Mouse (Mus musculus) thymus, adult 18-20 months (tissue): ENCODE measurements around the gene Timm50.

Experiments
- DNase-seq, 2 experiments: peaks; one replicate each; pipeline ENCODE4 v3.0.0; 2022; ENCODE audit warnings: mixed read lengths in 2 of 2

Timm50 gene

GRCm38 (mm10) chr7:28325293-28325692, 13.4 kb upstream of the Timm50 start:
- no peak for DNase-seq

DNA sequence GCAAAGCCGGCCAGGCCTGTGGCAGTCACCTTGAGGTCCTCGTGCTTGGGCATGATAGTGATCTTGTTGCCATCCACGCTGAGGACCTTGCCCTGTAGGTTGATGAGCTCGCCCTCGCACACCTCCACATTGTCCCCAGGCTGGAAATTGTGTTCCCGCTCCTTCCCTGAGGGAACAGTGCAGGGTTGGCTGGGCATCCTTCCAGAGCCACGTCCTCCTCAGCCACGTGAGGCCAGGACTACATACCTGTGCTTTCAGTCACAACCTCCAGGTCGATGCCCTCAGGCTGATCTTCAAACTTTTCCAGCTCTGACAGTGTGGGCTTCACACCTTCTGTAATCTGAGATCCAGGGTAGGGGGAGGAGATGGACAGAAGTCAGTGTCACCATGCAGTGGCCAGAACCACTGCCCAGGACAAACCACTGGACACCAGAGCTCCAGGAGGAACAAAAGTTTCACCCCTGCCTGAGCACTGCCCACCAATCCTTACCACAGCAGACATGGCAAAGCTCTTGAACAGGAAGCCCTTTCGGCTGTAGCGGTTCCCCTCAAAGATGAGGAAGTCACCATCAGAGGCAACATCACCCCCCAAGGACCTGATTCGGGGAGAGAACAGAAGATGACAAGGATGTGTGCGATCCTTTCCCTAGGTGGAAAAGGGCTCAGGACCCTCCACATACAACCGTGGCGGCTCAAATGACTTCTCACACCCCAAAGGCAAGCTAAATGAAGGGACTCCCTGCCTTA, 10.3 kb upstream of the Timm50 start:
- DNase-seq: no peak

- no peak for DNase-seq
Measured at GRCm38 (mm10) chr7:28318714-28319113, 6.8 kb upstream of the Timm50 start.

DNA sequence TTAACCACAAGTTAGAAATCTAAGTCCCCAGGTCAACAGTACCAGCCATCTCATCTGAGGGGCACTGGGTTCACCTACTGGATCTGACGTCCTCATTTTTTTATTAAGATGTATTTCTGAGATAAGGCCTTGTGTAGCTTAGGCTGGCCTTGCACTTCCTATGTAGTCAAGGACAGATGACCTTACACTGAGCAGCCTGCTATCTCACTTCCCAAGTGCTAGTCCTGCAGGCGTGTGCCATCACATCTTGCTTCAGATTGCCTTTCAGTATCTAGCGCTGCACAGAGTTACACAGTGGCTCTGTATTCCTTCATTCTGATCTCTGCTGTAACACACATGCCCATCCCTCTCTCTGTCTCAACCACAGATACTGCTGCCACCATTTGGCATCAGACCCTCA, 6.2 kb upstream of the Timm50 start:
- DNase-seq: no peak

DNA sequence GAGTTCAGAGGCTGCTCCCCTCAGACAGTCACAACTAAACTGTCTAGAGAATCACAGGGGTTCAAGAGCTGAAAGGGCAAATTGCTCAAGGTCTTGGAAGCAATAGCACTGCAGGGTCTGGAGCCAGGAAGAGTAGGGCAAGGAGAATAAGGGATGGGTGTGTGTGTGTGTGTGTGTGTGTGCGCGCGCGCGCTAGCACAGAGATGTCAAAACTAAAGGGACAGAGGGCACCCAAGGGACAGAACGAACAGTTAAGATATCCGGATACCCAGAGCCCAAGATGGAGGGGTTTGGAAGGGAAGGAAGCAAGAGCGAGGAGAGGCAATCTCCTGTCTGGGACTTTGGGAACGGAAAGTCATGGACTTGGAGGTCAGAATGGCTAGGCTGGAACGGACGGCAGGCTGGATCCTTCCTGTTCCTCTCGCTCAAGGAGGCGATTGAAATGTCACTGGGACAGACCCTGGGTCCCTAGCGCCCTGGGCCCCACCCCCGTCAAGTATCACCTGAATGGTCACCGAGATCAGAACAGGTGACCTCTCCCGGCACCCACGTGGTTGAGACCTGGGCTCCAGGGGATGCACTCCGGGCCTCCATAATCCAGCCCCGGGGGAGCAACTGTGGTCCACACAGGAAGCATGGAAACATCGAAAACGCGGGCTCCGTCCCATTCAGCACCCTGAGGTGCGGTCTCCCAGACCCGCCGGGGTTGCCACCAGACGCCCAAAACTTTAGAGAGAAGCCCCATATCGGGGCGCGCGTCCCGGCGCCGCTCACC, 534 bp downstream of the Timm50 start:
- DNase-seq: no peak

- no peak for DNase-seq
Measured at GRCm38 (mm10) chr7:28309737-28310136, 2.1 kb downstream of the Timm50 start.

- no peak for DNase-seq
Measured at GRCm38 (mm10) chr7:28306216-28306615, 5.7 kb downstream of the Timm50 start.

GRCm38 (mm10) chr7:28305641-28306040, 6.2 kb downstream of the Timm50 start:
- no peak for DNase-seq

DNA sequence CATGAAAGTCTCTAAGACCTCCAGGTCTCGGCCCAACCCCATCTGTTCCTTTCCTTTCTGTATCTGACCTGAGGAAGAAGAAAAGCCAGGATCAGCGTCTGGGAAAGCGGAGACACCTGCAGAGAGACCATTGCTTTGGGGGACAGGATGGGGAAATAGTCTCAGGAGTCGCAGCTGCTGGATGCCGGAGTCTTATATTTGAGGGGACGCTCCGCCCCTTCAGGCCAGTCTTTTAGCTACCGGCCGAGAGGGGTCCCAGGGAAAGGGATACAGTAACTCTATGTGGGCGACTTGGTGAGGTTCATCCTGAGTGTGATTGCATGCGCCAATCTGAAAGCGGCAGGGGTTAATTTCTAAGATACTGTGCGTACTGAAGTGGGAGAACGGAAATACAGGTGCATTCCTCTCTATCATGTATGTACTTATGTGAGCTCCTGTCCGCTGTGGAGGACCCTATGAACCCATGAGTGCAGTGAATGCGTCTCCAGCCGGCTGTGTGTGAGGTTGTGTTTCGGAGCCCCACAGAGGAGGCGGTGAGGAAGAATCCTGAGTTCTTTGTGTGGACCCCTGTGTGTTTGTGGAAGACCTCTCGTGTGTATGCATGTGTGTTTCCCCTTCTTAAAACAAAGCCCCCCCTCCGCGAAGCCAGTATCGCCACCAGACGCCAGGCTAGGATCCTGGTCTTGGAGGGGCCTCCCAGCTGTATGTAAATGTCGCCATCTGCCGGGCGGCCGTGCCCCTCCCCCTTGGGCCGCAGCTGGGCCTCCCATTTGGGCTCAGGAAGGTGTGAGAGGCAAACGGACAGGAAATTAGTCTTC, 10.0 kb downstream of the Timm50 start, which contains the start of gene Dll3:
Dll3 (minus strand) TSS at position 623 of the 818 bp plus-strand sequence.
- no peak for DNase-seq

DNA sequence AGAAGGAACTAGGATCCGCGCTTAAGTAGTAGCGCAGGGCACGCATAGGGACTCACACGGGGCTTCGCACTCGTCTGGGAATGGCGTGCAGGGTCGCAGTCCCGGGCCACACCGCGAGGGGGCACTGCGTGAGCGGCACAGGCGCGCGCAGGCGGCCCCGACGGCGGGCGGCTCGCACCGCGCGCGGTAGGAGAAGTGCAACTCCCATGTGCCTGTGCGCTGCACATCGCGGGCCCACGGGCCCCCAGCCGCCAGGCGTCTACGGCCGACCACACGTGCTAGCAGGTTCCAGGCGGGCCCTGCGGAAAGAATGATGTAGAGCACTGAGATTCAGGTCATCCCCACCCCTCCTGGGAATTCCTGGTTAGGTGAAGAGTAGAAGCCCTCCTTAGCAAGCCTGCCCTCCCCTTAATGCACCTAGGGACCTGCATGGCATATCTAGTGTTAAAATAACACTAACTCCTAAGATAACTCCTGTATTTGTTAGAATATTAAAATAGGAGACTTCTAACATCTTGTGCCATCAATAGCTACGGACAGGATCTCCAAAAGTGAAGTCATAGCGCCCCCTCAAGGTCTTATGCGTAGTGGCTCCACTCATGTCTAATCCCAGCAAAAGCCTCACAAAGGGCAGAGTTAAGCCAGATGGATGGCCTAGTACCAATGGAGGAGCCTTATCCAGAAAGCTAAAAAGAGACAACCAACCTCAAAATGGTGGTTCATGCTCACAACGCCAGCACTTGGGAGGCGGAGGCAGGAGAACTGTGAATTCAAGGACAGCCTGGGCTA, 12.8 kb downstream of the Timm50 start:
- DNase-seq: no peak

DNA sequence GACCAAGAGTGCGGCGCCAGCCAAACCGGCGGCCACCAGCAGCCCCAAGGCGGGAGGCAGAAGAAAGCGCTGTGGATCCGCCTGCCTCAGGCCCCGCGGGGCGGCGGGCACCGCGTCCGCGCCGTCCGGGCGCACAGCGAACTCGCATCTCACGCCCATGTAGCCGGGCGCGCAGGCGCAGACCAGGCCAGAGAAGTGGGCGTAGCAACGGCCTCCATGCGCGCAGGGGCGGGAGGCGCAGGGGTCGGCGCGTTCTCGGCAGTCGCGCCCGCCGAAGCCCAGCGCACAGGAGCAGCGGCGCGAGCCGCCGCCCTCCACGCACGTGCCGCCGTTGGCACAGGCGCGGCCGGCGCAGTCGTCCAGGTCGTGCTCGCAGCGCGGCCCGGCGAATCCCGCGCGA, 17.4 kb downstream of the Timm50 start:
- no peak for DNase-seq

- DNase-seq: no peak
Measured at GRCm38 (mm10) chr7:28290638-28291590, 21.0 kb downstream of the Timm50 start, which contains the start of gene Selenov. Selenov (minus strand) TSS chr7:28291186.

DNA sequence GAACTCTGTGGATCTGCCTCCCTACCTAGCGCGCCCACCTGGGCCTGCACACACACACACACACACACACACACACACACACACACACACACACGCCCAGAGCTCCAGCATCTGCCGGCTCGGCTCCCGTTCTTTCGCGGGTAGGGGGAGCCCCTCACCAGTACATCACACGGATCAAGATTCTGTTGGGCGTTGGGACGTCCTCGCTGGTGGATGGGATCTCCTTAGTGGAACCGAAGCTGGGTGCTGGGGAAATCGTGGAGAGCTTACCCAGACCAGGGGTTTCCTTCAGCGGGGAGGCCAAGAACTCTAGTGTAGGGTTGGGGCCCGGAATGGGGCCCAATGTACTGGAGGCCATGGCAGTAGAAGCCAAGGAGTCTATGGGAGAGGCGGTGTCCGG, 21.7 kb downstream of the Timm50 start:
- DNase-seq: no peak

- no peak for DNase-seq
Measured at GRCm38 (mm10) chr7:28280630-28281029, 31.2 kb downstream of the Timm50 start.

DNA sequence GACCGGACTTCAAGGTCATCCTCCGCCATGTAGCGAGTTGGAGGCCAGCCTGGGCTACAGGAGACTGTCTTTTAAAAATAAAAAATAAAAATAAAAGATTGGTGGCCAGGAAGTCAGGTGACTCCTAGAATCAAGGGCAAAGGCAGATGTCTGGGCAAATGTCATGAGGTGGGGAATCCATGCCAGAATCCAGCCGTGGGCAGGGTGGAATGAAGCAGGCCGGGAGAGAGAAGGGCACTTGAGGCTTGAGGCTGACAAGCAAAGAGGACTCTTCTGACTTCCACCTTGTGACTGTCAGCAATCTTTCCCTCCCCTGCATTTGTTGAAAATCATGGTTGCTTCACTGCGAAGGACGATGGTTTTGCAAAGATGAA, 33.6 kb downstream of the Timm50 start:
- no peak for DNase-seq

- DNase-seq: peak; percentile 89 to 90
Measured at GRCm38 (mm10) chr7:28277615-28278278, 34.1 kb downstream of the Timm50 start, which contains the start of gene Eid2b. Eid2b (plus strand) TSS chr7:28277739.

DNA sequence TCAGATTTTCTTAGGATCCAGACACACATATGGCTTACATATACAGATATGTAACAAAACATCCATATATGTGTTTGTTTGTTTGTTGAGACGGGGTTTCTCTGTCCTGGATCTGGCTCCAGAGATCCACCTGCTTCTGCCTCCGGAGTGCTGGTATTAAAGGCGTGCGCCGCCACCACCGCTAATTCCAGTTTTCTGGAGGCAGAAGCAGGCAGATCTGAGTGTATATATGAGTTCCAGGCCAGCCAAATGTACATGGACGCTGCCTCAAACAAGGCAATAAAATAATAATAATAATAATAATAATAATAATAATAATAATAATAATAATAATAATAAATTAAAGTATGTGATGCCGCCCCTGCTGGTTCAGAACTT, 34.6 kb downstream of the Timm50 start:
- DNase-seq: no peak

GRCm38 (mm10) chr7:28271761-28272160, 40.1 kb downstream of the Timm50 start:
- no peak for DNase-seq

- DNase-seq: no peak
Measured at GRCm38 (mm10) chr7:28269355-28269754, 42.5 kb downstream of the Timm50 start.

DNA sequence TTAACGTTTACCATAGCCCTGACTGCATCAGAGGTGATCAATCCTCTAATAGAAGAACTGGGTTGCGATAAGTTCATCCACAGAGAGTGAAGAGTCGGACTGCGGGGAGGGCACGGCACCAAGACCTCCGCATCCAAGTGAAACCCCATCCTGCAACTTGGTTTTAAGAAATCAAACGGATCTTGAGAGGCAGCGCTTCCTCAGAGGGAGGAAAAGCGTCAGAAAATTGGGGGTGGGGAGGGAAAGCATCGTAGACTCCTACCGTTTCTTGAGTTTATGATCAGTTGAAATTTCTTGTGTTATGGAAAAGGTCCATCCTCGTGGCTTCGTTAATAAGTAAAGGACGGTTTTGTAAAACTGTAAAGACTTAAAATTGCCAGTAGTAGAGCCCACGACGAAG, 43.3 kb downstream of the Timm50 start:
- no peak for DNase-seq
